Mouse (Mus musculus): Measurements from ENCODE around the gene Slc17a7. TPM values are rescaled to one million over a fixed set of nuclear protein-coding genes. Genes with fewer than 3 reads are reported as not detected.

Slc17a7 gene
- 2.7 and 3.5 TPM in 2 replicates for polyA plus RNA-seq (2015; fragmentation: Nextera tagmentation; extraction: Ambion mirVana)

DNA sequence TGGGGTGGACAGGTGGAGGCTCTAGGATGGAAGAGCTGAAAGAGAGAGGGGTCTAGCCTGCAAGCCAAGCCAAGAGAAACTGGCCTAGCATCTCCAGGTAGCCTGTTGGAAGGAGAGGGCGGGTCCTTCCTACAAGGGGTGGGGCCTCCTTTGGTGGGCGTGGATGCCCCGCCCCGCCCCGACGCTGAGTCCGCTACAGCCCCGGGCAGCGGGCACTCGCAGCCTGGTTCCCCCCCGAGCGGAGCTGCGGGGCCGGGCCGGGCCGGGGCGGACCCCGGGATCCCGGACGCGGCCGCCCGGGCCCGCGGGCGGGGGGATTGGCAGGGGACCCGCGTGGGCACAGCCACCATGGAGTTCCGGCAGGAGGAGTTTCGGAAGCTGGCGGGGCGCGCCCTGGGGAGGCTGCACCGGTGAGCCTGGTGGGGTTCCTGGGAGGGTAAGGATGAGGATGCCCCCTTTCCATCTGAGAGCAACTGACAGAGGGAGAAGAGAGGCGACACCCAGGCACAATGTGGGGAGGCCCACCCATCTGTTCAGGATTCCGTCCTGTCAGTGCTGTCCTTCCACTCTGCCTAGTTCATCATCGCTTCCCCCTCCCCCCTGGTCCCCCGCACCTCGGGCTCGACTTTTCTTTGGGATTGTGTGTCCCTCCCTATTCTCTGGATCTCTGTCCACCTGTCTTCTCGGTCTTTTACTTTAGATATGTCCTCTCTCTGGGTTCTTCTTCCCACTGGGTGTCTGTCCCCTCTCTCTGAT, at the start of gene Slc17a7:
Slc17a7 (plus strand) TSS at position 215 of the 756 bp plus-strand sequence.
- Histone ChIP-seq H3K36me3 (peaks cover 6% of the 10 kb centered on the region; the same call in 1 of the 2 replicates), H3K4me3 (peak within 1 kb of the TSS; percentile 43), H3K9me3 (replicated peaks) (no peaks in the 10 kb centered on the region), H3K4me2 (peak within 1 kb of the TSS; percentile 65), H3K9ac (peak within 1 kb of the TSS; percentile 26), H3K27ac (no peak within 1 kb of the TSS), H3K27me3 (peaks cover 67% of the 10 kb centered on the region), H3K4me1 (replicated peaks) (peaks cover 20% of the 10 kb centered on the region)
- no peak for ATAC-seq (replicated peaks; ENCODE audit: insufficient number of reproducible peaks, insufficient read depth, low FRiP score, low read depth)
- 3% methylated on average over 41 of the region's 41 CpGs for WGBS

DNA sequence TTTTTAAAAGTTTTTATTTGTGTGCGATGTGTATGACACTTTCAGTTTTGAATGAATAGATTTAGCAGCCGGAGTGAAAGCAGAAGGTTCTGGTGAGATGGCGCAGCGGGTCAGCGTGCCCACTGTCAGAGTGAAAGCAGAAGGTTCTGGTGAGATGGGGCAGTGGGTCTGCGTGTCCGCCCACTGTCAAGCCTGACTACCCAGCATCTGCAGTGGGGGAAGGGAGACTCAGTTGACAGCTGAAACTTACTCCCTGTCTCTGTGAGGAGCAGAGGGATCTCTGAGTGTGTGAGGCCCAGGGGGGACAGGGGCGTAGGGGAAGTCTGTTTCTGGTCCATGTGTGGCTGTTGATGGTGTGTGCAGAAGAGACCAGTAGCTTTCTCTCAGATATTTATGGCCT, 46.2 kb upstream of the Slc17a7 start:
- H3K4me2 ChIP-seq: no peak overlapping the region
- H3K4me3 ChIP-seq: no peak overlapping the region
- 79% methylated on average over 8 of the region's 8 CpGs for WGBS
- no peak for ATAC-seq (replicated peaks; ENCODE audit: insufficient number of reproducible peaks, insufficient read depth, low FRiP score, low read depth)
- no peak overlapping the region for H3K9ac ChIP-seq
- peaks cover 37% of the 10 kb centered on the region for H3K36me3 ChIP-seq
- no peak overlapping the region for H3K27ac ChIP-seq
- no peaks in the 10 kb centered on the region for H3K27me3 ChIP-seq
- H3K4me1 ChIP-seq (replicated peaks): peaks cover 21% of the 10 kb centered on the region
- H3K9me3 ChIP-seq (replicated peaks): no peaks in the 10 kb centered on the region

DNA sequence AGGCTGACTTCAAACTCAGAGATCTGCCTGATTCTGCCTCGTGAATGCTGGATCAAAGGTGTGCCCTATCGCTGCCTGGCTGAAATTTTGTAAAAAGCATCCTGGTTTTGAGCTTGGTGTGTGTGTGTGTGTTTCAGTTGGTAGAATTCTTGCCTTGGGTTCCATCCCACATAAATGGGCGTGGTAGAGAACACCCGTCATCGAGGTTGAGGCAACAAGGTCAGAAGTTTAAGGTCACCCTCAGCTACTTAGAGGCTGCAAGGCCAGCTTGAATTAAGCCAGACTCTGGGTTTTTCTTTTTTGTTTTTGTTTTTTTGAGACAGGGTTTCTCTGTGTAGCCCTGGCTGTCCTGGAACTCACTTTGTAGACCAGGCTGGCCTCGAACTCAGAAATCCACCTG, 45.4 kb upstream of the Slc17a7 start:
- H3K36me3 ChIP-seq: peaks cover 43% of the 10 kb centered on the region
- H3K4me2 ChIP-seq: no peak overlapping the region
- ATAC-seq (replicated peaks; ENCODE audit: insufficient number of reproducible peaks, insufficient read depth, low FRiP score, low read depth): no peak
- H3K4me3 ChIP-seq: no peak overlapping the region
- WGBS: 85% methylated on average over 6 of the region's 6 CpGs
- H3K27ac ChIP-seq: no peak overlapping the region
- no peaks in the 10 kb centered on the region for H3K9me3 ChIP-seq (replicated peaks)
- H3K4me1 ChIP-seq (replicated peaks): peaks cover 26% of the 10 kb centered on the region
- no peaks in the 10 kb centered on the region for H3K27me3 ChIP-seq
- no peak overlapping the region for H3K9ac ChIP-seq

DNA sequence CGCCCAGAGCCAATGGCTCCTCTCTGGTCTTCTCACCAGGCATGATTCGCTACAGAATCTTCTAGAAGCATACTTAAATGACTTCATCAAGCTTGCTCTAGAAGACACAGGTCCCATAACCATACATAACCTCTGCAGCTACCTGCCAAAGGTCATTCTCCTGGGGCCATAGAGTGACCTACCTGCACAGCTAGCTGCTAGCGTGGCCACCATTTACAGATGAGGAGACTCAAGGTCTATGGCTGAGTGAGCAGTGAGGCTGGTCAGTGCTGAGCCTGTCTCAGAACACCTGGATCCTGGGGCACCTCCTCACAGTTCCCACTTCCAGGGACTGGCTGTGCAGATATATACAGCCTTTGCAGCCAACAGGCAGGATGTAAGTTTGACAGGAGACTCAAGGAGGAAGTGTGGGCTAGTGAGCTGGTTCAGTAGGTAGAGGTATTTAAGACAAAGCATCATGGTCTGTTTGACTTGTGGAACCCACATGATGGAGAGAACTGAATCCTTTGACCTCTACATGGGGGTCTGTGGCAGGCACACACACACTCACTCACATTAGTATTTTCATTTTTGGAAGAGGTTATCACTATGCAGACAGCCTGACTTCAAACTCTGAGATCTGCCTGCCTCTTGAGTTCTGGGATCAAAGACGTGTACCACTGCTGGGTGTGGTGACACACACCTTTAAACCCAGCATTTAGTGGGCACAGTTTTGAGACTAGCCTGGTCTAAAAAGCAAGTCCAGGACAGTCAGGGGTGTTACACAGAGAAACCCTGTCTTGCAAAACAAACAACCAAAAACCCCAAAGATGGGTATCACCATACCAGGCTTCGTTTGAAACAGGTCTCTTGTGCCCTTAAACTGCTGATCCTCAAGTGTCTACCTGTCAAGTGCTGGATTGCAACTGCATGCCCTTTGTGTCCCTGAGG, 43.7 kb upstream of the Slc17a7 start:
- H3K4me2 ChIP-seq: no peak overlapping the region
- no peak overlapping the region for H3K27ac ChIP-seq
- no peak overlapping the region for H3K4me3 ChIP-seq
- WGBS: 75% methylated on average over 5 of the region's 5 CpGs
- peaks cover 28% of the 10 kb centered on the region for H3K4me1 ChIP-seq (replicated peaks)
- ATAC-seq (replicated peaks; ENCODE audit: insufficient number of reproducible peaks, insufficient read depth, low FRiP score, low read depth): no peak
- no peaks in the 10 kb centered on the region for H3K27me3 ChIP-seq
- no peak overlapping the region for H3K9ac ChIP-seq
- no peaks in the 10 kb centered on the region for H3K9me3 ChIP-seq (replicated peaks)
- H3K36me3 ChIP-seq: peaks cover 48% of the 10 kb centered on the region

DNA sequence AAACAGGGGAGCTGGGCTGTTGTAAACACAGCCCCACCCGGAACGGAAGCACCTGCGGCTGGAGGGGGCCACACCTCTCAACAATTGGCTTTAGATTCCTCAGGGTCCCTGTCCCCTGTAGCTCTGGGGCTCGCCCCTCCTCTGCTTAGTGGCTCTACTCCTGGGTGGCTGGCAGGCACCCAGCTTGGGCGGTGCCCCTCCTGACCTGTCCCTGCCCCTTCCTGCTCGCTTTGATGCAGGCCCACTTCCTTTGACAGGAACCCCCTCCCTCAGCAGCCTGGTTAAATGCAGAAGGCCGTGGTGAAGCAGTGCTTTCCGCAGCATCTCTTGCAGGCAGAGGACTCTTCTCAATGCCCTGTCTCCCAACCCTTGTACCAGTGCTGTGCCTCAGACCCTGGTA, 42.3 kb upstream of the Slc17a7 start:
- no peak overlapping the region; the same call in 1 of the 2 replicates for H3K9ac ChIP-seq
- ATAC-seq (replicated peaks; ENCODE audit: insufficient number of reproducible peaks, insufficient read depth, low FRiP score, low read depth): no peak
- peak overlapping the region; percentile 12; the same call in 1 of the 2 replicates for H3K4me3 ChIP-seq

DNA sequence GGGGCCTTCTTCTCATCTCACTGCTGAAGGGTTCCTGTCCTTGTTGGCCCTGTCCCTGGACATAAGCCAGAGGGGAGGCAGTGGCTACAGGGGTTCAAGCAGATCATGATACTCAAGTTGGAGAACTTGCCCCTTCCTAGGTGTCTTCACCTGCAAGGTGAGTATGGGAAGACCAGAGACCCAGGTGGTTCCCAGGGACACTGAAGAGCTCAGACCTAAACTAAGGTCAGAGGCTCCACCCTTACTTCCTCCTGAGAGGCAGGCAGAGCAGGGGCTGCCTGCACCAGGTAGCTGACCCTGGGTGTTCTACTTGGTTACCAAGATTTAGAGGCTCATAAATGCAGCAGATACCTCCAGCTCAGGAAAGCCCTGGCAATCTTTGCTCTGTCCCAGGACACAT, 41.8 kb upstream of the Slc17a7 start:
- peaks cover 44% of the 10 kb centered on the region for H3K4me1 ChIP-seq (replicated peaks)

More for the DNA sequence above, 42.3 kb upstream of the Slc17a7 start:
- Histone ChIP-seq H3K27ac (peak overlapping the region; percentile 40), H3K4me2 (peak overlapping the region; percentile 37), H3K36me3 (peaks cover 62% of the 10 kb centered on the region), H3K27me3 (no peaks in the 10 kb centered on the region), H3K9me3 (replicated peaks) (no peaks in the 10 kb centered on the region), H3K4me1 (replicated peaks) (peaks cover 39% of the 10 kb centered on the region)
- 45% methylated on average over 8 of the region's 8 CpGs for WGBS

DNA sequence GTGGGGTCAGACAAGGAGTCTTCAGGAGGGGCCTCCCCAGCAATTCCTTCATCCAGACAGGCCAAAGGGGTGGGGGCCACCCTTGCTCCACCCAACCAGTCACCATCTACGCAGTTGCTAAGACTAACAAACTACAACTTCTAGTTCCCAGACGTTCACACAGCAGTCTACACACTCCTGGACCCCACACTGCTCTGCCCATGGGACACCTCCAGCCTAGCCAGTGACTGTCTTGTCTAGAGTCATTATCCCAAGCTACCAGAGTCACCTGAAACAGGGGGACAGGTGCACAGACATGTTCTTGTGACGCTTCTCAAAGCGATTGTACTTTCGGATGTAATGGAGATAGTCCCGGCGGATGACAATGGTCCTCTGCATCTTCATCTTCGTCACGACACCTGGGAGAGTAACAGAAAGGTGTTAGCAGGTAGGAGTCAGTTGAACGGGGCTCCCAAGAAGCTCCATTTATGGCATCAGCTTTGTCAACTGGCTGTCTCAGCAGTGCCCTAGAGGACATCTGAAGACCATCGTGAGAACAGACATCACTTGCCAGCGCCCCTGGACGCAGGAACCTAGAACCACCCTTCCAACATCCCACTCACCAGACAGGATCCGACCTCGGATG, 41.1 kb upstream of the Slc17a7 start:
- H3K4me2 ChIP-seq: peak overlapping the region; percentile 75
- H3K4me1 ChIP-seq (replicated peaks): peaks cover 50% of the 10 kb centered on the region
- ATAC-seq (replicated peaks; ENCODE audit: insufficient number of reproducible peaks, insufficient read depth, low FRiP score, low read depth): no peak
- peak overlapping the region; percentile 82; the same call in 1 of the 2 replicates for H3K27ac ChIP-seq
- no peaks in the 10 kb centered on the region for H3K27me3 ChIP-seq
- H3K9ac ChIP-seq: peak overlapping the region; percentile 94
- H3K4me3 ChIP-seq: peak overlapping the region; percentile 85
- 79% methylated on average over 15 of the region's 15 CpGs for WGBS
- peaks cover 74% of the 10 kb centered on the region for H3K36me3 ChIP-seq
- no peaks in the 10 kb centered on the region for H3K9me3 ChIP-seq (replicated peaks)

More for the DNA sequence above, 41.8 kb upstream of the Slc17a7 start:
- H3K4me3 ChIP-seq: peak overlapping the region; percentile 12; the same call in 1 of the 2 replicates
- H3K9me3 ChIP-seq (replicated peaks): no peaks in the 10 kb centered on the region
- H3K27ac ChIP-seq: peak overlapping the region; percentile 40
- H3K4me2 ChIP-seq: peak overlapping the region; percentile 37
- no peaks in the 10 kb centered on the region for H3K27me3 ChIP-seq
- ATAC-seq (replicated peaks; ENCODE audit: insufficient number of reproducible peaks, insufficient read depth, low FRiP score, low read depth): no peak
- peak overlapping the region; percentile 36; the same call in 1 of the 2 replicates for H3K9ac ChIP-seq
- H3K36me3 ChIP-seq: peaks cover 68% of the 10 kb centered on the region

DNA sequence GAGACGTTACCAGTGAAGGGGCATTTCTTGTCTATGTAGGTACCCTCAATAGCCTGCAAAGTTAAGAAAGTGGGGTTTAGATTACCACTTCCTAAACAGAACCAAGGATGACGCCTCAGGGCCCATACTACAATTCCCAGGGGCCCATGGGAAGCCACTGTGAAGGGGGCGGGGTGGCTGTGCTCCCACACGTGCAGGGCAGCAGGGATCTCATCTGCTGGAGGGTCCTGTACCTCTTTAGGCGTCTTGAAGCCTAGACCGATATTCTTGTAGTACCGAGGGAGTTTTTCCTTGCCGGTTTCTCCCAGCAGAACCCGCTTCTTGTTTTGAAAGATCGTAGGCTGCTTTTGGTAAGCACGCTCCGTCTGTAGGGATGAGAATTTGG, 40.6 kb upstream of the Slc17a7 start:
- ATAC-seq (replicated peaks; ENCODE audit: insufficient number of reproducible peaks, insufficient read depth, low FRiP score, low read depth): no peak
- no peaks in the 10 kb centered on the region for H3K27me3 ChIP-seq
- H3K27ac ChIP-seq: peak overlapping the region; percentile 82
- H3K36me3 ChIP-seq: peaks cover 74% of the 10 kb centered on the region
- no peaks in the 10 kb centered on the region for H3K9me3 ChIP-seq (replicated peaks)
- H3K4me3 ChIP-seq: peak overlapping the region; percentile 85
- WGBS: 16% methylated on average over 12 of the region's 12 CpGs
- H3K4me2 ChIP-seq: peak overlapping the region; percentile 75
- peak overlapping the region; percentile 94 for H3K9ac ChIP-seq
- peaks cover 50% of the 10 kb centered on the region for H3K4me1 ChIP-seq (replicated peaks)

DNA sequence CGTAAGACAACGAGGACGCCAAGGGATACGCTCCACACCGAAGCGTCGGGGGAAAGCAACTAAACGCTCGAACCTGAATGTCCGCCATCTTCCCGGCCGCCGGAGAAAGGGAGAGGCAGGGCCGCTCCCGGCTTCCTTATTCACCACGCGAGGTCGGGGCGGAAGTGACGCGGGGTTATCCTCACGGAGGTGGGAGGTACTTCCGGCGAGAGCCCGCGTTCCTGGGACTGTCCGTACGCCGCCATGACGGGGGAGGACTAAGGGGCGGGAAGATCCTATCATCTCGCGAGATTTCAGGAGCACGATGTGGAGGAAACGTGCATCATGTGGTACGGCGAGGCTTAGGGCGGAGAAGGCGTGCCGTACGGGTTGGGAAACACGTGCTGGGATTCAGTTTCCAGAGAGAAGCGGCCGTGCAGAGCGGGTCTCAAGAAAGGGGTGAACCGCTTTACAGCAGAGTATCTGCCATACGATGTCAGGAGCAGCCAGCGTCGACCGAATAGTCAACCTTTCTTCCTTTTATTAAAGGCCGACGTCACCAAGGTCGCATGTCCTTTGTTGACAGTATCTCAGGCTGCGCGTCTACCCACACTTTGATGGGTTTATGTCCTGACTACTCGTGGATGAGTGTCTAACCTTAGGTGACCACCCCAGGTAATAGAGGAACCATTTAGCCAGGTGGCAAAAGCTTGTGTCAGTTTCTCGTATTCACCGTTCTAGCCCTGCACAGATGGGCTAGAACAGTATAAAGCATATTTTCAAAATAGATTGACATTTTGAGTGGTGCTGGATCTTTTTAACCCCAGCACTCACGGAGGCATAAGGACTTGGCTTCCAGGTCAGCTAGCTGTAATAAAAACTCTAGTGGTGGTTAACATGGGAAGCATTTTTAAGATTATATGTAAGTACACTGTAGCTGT, 39.3 kb upstream of the Slc17a7 start, which contains the start of gene Rps11:
Rps11 (minus strand) TSS at position 216 of the 920 bp plus-strand sequence.
- peaks cover 53% of the 10 kb centered on the region for H3K4me1 ChIP-seq (replicated peaks)
- H3K36me3 ChIP-seq: peaks cover 68% of the 10 kb centered on the region
- no peaks in the 10 kb centered on the region for H3K9me3 ChIP-seq (replicated peaks)
- WGBS: under 1% methylated on average over 59 of the region's 59 CpGs
- H3K4me2 ChIP-seq: peak within 1 kb of the TSS; percentile 75
- H3K4me3 ChIP-seq: peak within 1 kb of the TSS; percentile 85
- peak within 1 kb of the TSS; percentile 90 for H3K27ac ChIP-seq
- H3K9ac ChIP-seq: peak within 1 kb of the TSS; percentile 94
- ATAC-seq (replicated peaks; ENCODE audit: insufficient number of reproducible peaks, insufficient read depth, low FRiP score, low read depth): peak; percentile 81
- no peaks in the 10 kb centered on the region for H3K27me3 ChIP-seq

DNA sequence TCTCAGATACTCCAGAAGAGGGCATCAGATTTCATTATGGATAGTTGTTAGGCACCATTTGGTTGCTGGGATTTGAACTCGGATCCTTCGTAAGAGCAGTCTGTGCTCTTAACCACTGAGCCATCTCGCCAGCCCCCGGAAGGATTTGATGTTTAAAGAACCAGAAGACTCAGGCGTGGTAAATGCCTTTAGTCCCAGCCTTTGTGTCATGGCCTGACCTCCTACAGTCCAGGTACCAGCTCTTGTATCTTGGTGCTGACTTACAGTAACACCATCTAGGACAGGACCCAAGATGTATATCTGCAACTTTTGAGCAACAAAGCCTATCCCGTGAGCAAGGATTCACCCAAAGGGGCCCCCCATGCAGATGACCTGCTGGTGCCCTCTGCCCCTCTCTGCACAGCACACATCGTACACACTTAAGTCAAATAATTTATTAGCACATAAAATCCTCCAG, 38.6 kb upstream of the Slc17a7 start:
- Histone ChIP-seq H3K9ac (0 out of 2 replicates have a peak overlapping the region, but pooled peaks have one; percentile 14), H3K4me2 (no peak overlapping the region; the same call in 1 of the 2 replicates)

More for the DNA sequence above, 38.6 kb upstream of the Slc17a7 start:
- no peak for ATAC-seq (replicated peaks; ENCODE audit: insufficient number of reproducible peaks, insufficient read depth, low FRiP score, low read depth)
- Histone ChIP-seq H3K36me3 (peaks cover 61% of the 10 kb centered on the region), H3K27me3 (no peaks in the 10 kb centered on the region), H3K27ac (peak overlapping the region; percentile 90), H3K4me3 (peak overlapping the region; percentile 1; the same call in 1 of the 2 replicates), H3K9me3 (replicated peaks) (no peaks in the 10 kb centered on the region), H3K4me1 (replicated peaks) (peaks cover 60% of the 10 kb centered on the region)
- 28% methylated on average over 7 of the region's 7 CpGs for WGBS
